Mouse (Mus musculus) megakaryocyte, adult 5-6 weeks (primary cell): ENCODE measurements around the gene Fam240a. TPM values are rescaled to one million over a fixed set of nuclear protein-coding genes. Genes with fewer than 3 reads are reported as not detected.

Experiments used
- total RNA-seq, 2 experiments: library from RNA; stranded (forward) in 1 of 2; stranded (reverse) in 1 of 2; fragments of 153-499, 151-499 nt in 1 of 2; fragments of 221-1000, 200-1000 nt in 1 of 2; gene quantifications; 2 replicates each; pipeline versions ENCODE4 v1.2.3 to v1.2.4; 2015 to 2017

The Fam240a gene
- total RNA-seq, 2 experiments from 2014 or later: not detected

Other genes with a start within 250 kb of the Fam240a start
- not detected in 2 replicates for gene Myl3, start 175.0 kb downstream of the Fam240a start, total RNA-seq (2015)
- not detected in 2 replicates for gene Myl3, start 175.0 kb downstream of the Fam240a start, total RNA-seq (2017)
- not detected in 2 replicates for gene Pth1r, start 169.7 kb downstream of the Fam240a start, total RNA-seq (2015)
- gene Pth1r, start 169.7 kb downstream of the Fam240a start, total RNA-seq (2017): 0.77 TPM in 1 of 2 replicates, not detected in the other
- not detected in 2 replicates for gene Prss42, start 118.7 kb downstream of the Fam240a start, total RNA-seq (2015)
- gene Prss42, start 118.7 kb downstream of the Fam240a start, total RNA-seq (2017): not detected in 2 replicates
- not detected in 2 replicates for gene Prss44, start 102.9 kb downstream of the Fam240a start, total RNA-seq (2015)
- not detected in 2 replicates for gene Prss44, start 102.9 kb downstream of the Fam240a start, total RNA-seq (2017)
- not detected in 2 replicates for gene Prss43, start 90.2 kb downstream of the Fam240a start, total RNA-seq (2015)
- not detected in 2 replicates for gene Prss43, start 90.2 kb downstream of the Fam240a start, total RNA-seq (2017)
- gene Prss45, start 82.3 kb downstream of the Fam240a start, total RNA-seq (2015): not detected in 2 replicates
- gene Prss45, start 82.3 kb downstream of the Fam240a start, total RNA-seq (2017): not detected in 2 replicates
- gene Prss46, start 72.4 kb downstream of the Fam240a start, total RNA-seq (2015): not detected in 2 replicates
- not detected in 2 replicates for gene Prss46, start 72.4 kb downstream of the Fam240a start, total RNA-seq (2017)
- gene Prss50, start 58.9 kb downstream of the Fam240a start, total RNA-seq (2015): 1.0 TPM in 1 of 2 replicates, not detected in the other
- 0.15 TPM in 1 of 2 replicates, not detected in the other for gene Prss50, start 58.9 kb downstream of the Fam240a start, total RNA-seq (2017)
- gene Als2cl, start 37.0 kb downstream of the Fam240a start, total RNA-seq (2015): 0.29 and 0.48 TPM in 2 replicates
- gene Als2cl, start 37.0 kb downstream of the Fam240a start, total RNA-seq (2017): 0.61 and 2.9 TPM in 2 replicates
- gene Tmie, start 36.7 kb downstream of the Fam240a start, total RNA-seq (2015): 0.05 TPM in 1 of 2 replicates, not detected in the other
- not detected in 2 replicates for gene Tmie, start 36.7 kb downstream of the Fam240a start, total RNA-seq (2017)
- not detected in 2 replicates for gene Tdgf1, start 29.3 kb upstream of the Fam240a start, total RNA-seq (2015)
- not detected in 2 replicates for gene Tdgf1, start 29.3 kb upstream of the Fam240a start, total RNA-seq (2017)
- not detected in 2 replicates for gene Lrrc2, start 34.7 kb upstream of the Fam240a start, total RNA-seq (2015)
- gene Lrrc2, start 34.7 kb upstream of the Fam240a start, total RNA-seq (2017): 0.04 TPM in 1 of 2 replicates, not detected in the other
- gene Rtp3, start 73.7 kb upstream of the Fam240a start, total RNA-seq (2015): not detected in 2 replicates
- not detected in 2 replicates for gene Rtp3, start 73.7 kb upstream of the Fam240a start, total RNA-seq (2017)
- gene Ltf, start 102.4 kb upstream of the Fam240a start, total RNA-seq (2015): 1,347 and 1,763 TPM in 2 replicates
- gene Ltf, start 102.4 kb upstream of the Fam240a start, total RNA-seq (2017): 1,568 and 2,380 TPM in 2 replicates
- gene Ccrl2, start 140.7 kb upstream of the Fam240a start, total RNA-seq (2015): 3.7 and 8.9 TPM in 2 replicates
- gene Ccrl2, start 140.7 kb upstream of the Fam240a start, total RNA-seq (2017): 4.3 and 11.1 TPM in 2 replicates
- gene Lrrfip2, start 200.7 kb upstream of the Fam240a start, total RNA-seq (2015): 77.9 and 85.2 TPM in 2 replicates
- 137 and 138 TPM in 2 replicates for gene Lrrfip2, start 200.7 kb upstream of the Fam240a start, total RNA-seq (2017)